Mouse (Mus musculus) mammary gland, adult 2 months (tissue): ENCODE results near the gene Krtap19-5. TPM values are rescaled to one million over a fixed set of nuclear protein-coding genes. Genes with fewer than 3 reads are reported as not detected.

Experiments
- polyA plus RNA-seq: library from polyadenylated mRNA; depleted of rRNA; stranded (reverse); fragments of >200 nt; gene quantifications from 2 replicates; pipeline ENCODE4 v1.2.3, GENCODE M21; 2012; ENCODE audit warnings: low replicate concordance; rRNA removed

The Krtap19-5 gene
- not detected in 2 replicates for polyA plus RNA-seq

DNA sequence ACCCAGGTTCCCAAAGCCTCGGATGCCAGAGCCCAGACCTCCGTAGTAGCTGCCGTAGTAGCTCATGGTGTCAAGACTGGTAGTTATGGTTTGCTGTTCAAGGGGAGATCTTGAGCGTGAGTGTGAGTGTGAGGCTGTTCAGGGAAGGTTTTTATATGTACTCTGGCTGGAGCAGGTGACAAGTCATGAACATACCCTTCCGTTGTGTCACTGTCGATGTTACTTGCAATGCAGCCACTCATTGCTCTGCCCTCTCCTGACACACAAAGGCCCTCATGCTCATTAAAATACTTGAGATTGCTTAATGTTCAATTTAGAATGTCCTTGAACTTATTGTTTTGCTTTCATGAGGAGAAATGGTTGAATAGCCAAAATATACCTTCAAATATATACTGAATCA, at the start of gene Krtap19-5:
Gene Krtap19-5 (minus strand): TSS at position 101 of the 400 bp plus-strand sequence.

GRCm38 (mm10) chr16:88932165-88932564, 35.9 kb upstream of the Krtap19-5 start, which contains the start of gene Krtap19-9b:
Gene Krtap19-9b (minus strand): TSS chr16:88932265.

GRCm38 (mm10) chr16:88884989-88885388, 11.3 kb downstream of the Krtap19-5 start, which contains the start of gene Krtap19-4:
Gene Krtap19-4 (minus strand): TSS chr16:88885089.

DNA sequence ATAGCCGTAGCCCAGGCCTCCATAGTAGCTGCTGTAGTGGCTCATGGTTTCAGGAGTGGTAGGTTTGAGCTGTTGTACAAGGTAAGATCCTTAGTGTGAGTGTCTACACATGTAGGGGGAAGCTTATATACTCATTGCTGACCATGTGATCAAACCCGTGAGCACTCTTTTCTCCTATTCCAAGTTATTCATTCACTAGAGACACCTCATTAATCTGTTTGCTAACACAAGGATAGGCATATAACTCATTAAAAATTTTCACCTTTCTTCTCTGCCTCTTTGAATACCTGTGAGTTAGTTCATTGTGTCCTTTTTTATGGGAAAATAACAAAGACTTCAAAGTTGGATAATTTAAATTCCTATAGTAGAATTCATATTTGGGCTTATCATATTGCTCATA, 18.3 kb downstream of the Krtap19-5 start, which contains the start of gene Krtap19-3:
Gene Krtap19-3 (minus strand): TSS at position 101 of the 400 bp plus-strand sequence.

DNA sequence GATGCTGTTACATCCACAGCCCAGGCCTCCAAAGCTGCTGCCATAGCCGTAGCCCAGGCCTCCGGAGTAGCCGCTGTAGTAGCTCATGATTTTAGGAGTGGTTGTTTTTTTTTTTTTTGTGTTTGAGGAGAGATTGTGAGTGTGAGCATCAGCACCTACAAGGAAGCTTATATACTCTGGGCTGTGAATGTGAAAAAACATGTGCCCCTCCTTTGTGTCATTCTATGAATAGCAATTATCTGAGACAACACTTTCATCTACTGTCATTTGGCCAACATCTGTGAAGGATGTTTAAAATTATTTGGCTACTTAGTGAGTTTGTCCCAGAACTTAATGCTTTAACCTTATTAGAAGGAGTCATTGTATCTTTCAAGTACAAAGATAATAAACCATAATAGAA, 22.1 kb downstream of the Krtap19-5 start, which contains the start of gene Krtap19-2:
Gene Krtap19-2 (minus strand): TSS at position 101 of the 400 bp plus-strand sequence.

DNA sequence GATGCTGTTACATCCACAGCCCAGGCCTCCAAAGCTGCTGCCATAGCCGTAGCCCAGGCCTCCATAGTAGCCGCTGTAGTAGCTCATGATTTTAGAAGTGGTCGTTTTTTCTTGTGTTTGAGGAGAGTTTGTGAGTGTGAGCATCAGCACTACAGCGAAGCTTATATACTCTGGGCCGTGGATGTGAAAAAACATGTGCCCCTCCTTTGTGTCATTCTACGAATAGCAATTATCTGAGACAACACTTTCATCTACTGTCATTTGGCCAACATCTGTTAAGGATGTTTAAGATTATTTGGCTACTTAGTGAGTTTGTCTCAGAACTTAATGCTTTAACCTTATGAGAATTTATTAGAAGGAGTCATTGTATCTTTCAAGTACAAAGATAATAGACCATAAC, 26.9 kb downstream of the Krtap19-5 start, which contains the start of gene Krtap19-1:
Gene Krtap19-1 (minus strand): TSS at position 101 of the 400 bp plus-strand sequence.

Other genes with a start within 250 kb of the Krtap19-5 start
- gene Krtap26-1, start 248.7 kb downstream of the Krtap19-5 start, polyA plus RNA-seq: not detected in 2 replicates
- gene Krtap27-1, start 224.8 kb downstream of the Krtap19-5 start, polyA plus RNA-seq: not detected in 2 replicates
- gene 2310061N02Rik, start 188.5 kb downstream of the Krtap19-5 start, polyA plus RNA-seq: not detected in 2 replicates
- gene Krtap13-1, start 167.6 kb downstream of the Krtap19-5 start, polyA plus RNA-seq: not detected in 2 replicates
- gene Krtap13, start 144.8 kb downstream of the Krtap19-5 start, polyA plus RNA-seq: not detected in 2 replicates
- not detected in 2 replicates for gene 2310034C09Rik, start 137.6 kb downstream of the Krtap19-5 start, polyA plus RNA-seq
- gene 2310057N15Rik, start 122.3 kb downstream of the Krtap19-5 start, polyA plus RNA-seq: not detected in 2 replicates
- not detected in 2 replicates for gene Gm5965, start 118.6 kb downstream of the Krtap19-5 start, polyA plus RNA-seq
- not detected in 2 replicates for gene Gm20741, start 84.2 kb downstream of the Krtap19-5 start, polyA plus RNA-seq
- gene Krtap15, start 76.2 kb downstream of the Krtap19-5 start, polyA plus RNA-seq: not detected in 2 replicates
- not detected in 2 replicates for gene Krtap14, start 70.3 kb downstream of the Krtap19-5 start, polyA plus RNA-seq
- gene Krtap19-1, start 27.0 kb downstream of the Krtap19-5 start, polyA plus RNA-seq: not detected in 2 replicates
- not detected in 2 replicates for gene Krtap19-2, start 22.2 kb downstream of the Krtap19-5 start, polyA plus RNA-seq
- gene Krtap19-3, start 18.4 kb downstream of the Krtap19-5 start, polyA plus RNA-seq: not detected in 2 replicates
- gene Krtap19-4, start 11.4 kb downstream of the Krtap19-5 start, polyA plus RNA-seq: not detected in 2 replicates
- not detected in 2 replicates for gene Krtap19-9b, start 35.8 kb upstream of the Krtap19-5 start, polyA plus RNA-seq
- not detected in 2 replicates for gene Krtap16-3, start 66.4 kb upstream of the Krtap19-5 start, polyA plus RNA-seq
- not detected in 2 replicates for gene Krtap22-2, start 114.3 kb upstream of the Krtap19-5 start, polyA plus RNA-seq
- not detected in 2 replicates for gene Gm10229, start 118.8 kb upstream of the Krtap19-5 start, polyA plus RNA-seq
- not detected in 2 replicates for gene Krtap6-1, start 135.2 kb upstream of the Krtap19-5 start, polyA plus RNA-seq
- not detected in 2 replicates for gene Gm10228, start 145.0 kb upstream of the Krtap19-5 start, polyA plus RNA-seq
- not detected in 2 replicates for gene Krtap6-5, start 151.4 kb upstream of the Krtap19-5 start, polyA plus RNA-seq
- not detected in 2 replicates for gene 1110025L11Rik, start 167.5 kb upstream of the Krtap19-5 start, polyA plus RNA-seq
- not detected in 2 replicates for gene Krtap6-3, start 187.6 kb upstream of the Krtap19-5 start, polyA plus RNA-seq
- gene Gm6358, start 244.4 kb upstream of the Krtap19-5 start, polyA plus RNA-seq: not detected in 2 replicates